Mouse (Mus musculus) thymus, postnatal 0 days (tissue): ENCODE results near the gene Slc25a21. TPM values are rescaled to one million over a fixed set of nuclear protein-coding genes. Genes with fewer than 3 reads are reported as not detected.

Source experiments
- DNase-seq: peaks from one replicate; pipeline ENCODE4 v3.0.0-alpha.2; 2015; ENCODE audit warnings: low spot score
- polyA plus RNA-seq: library from polyadenylated mRNA; unstranded; fragments of >200 nt; fragmentation: Nextera tagmentation; extraction: Ambion mirVana; gene quantifications from 2 replicates; pipeline ENCODE4 v1.2.1, GENCODE M21; 2015

Slc25a21 gene
- polyA plus RNA-seq, 1 experiment from 2014 or later: 0.66 TPM

GRCm38 (mm10) chr12:57185475-57185874 lies 11.8 kb downstream of the Slc25a21 start:
- peak; percentile 13 for DNase-seq

GRCm38 (mm10) chr12:57184401-57185147 lies 12.7 kb downstream of the Slc25a21 start:
- DNase-seq: no peak

GRCm38 (mm10) chr12:57179465-57180188 lies 17.6 kb downstream of the Slc25a21 start:
- no peak for DNase-seq

- no peak for DNase-seq
Measured at GRCm38 (mm10) chr12:57178818-57179217, 18.5 kb downstream of the Slc25a21 start.

- no peak for DNase-seq
Measured at GRCm38 (mm10) chr12:57163294-57163693, 34.0 kb downstream of the Slc25a21 start.

- no peak for DNase-seq
Measured at GRCm38 (mm10) chr12:57162840-57163239, 34.4 kb downstream of the Slc25a21 start.

- DNase-seq: no peak
Measured at GRCm38 (mm10) chr12:57159904-57160303, 37.4 kb downstream of the Slc25a21 start.

GRCm38 (mm10) chr12:57158266-57158665 lies 39.0 kb downstream of the Slc25a21 start:
- no peak for DNase-seq

- DNase-seq: no peak
Measured at GRCm38 (mm10) chr12:57138937-57139336, 58.3 kb downstream of the Slc25a21 start.

- no peak for DNase-seq
Measured at GRCm38 (mm10) chr12:57137809-57138208, 59.5 kb downstream of the Slc25a21 start.

GRCm38 (mm10) chr12:57118602-57119001 lies 78.7 kb downstream of the Slc25a21 start:
- DNase-seq: no peak

- DNase-seq: no peak
Measured at GRCm38 (mm10) chr12:57115516-57115915, 81.8 kb downstream of the Slc25a21 start.

- DNase-seq: no peak
Measured at GRCm38 (mm10) chr12:57109363-57109762, 87.9 kb downstream of the Slc25a21 start.

- no peak for DNase-seq
Measured at GRCm38 (mm10) chr12:57102322-57102721, 95.0 kb downstream of the Slc25a21 start.

- no peak for DNase-seq
Measured at GRCm38 (mm10) chr12:57100549-57100948, 96.7 kb downstream of the Slc25a21 start.

- DNase-seq: no peak
Measured at GRCm38 (mm10) chr12:57099066-57099465, 98.2 kb downstream of the Slc25a21 start.

- no peak for DNase-seq
Measured at GRCm38 (mm10) chr12:57098371-57098770, 98.9 kb downstream of the Slc25a21 start.

GRCm38 (mm10) chr12:57093107-57093506 lies 104.2 kb downstream of the Slc25a21 start:
- DNase-seq: no peak

GRCm38 (mm10) chr12:57084519-57084918 lies 112.8 kb downstream of the Slc25a21 start:
- no peak for DNase-seq

- DNase-seq: no peak
Measured at GRCm38 (mm10) chr12:57083533-57083932, 113.7 kb downstream of the Slc25a21 start.

- DNase-seq: no peak
Measured at GRCm38 (mm10) chr12:57076606-57077005, 120.7 kb downstream of the Slc25a21 start.

- DNase-seq: no peak
Measured at GRCm38 (mm10) chr12:57072616-57073015, 124.7 kb downstream of the Slc25a21 start.

GRCm38 (mm10) chr12:57068607-57069006 lies 128.7 kb downstream of the Slc25a21 start:
- DNase-seq: no peak
